In the genomic region with DNA sequence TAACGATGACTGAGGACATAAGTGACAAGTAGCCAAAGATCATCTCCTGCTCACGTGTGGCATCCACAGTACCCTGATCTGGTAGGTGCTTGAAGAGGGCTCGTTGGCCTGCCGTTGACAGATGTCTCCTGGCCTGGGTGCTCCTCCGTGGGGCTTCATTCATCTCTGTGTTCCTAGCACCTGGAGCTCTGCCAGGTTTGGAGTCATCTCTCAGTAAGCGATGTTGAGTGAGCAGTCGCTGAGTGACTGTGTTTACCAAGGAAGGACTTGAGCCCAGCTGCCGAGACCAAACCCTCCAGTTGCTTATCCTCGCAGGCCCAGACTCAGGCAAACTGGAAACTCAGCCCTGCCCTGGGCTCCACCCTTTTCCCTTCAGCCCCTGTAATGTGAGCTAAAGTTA, we compare ENCODE assay signal across 17 mouse cellular contexts. TPM values are rescaled to one million over a fixed set of nuclear protein-coding genes. Genes with fewer than 3 reads are reported as not detected.
DNase-seq lines count a peak whose midpoint lies in the region.
"Had no signal": no experiment of that assay in that cellular context is flagged by ENCODE, and none has a peak within 500 bp of the region (broad histone marks: within the 10 kb centered on the region; RNA-seq: fewer than 3 reads in every experiment).

No protein-coding gene starts in this region.

- peak; percentile 23 for DNase-seq in cerebellum, adult 9-11 months
- no peak for DNase-seq in cerebellum, adult 18-20 months
- peak; percentile 10 to 17 for DNase-seq in lung, adult 18-20 months
- no peak for DNase-seq in lung, postnatal 4 days
- DNase-seq in adrenal gland, postnatal 36 days, result peak; percentile 20 to 76
- peak; percentile 21 for DNase-seq in lung, postnatal 36 days
- DNase-seq in kidney, postnatal 36 days, result no peak
- DNase-seq: cerebellum, adult 8-10 months; heart, postnatal 4 days; kidney, postnatal 25 days; liver, embryonic 13.5 days; midbrain, embryonic 14.5 days; right cerebral cortex, postnatal 25 days; spleen, adult 18-20 months; thymus, postnatal 25 days had no signal

RNA-seq across cellular contexts. Expression of gene Wnt3, which starts 27.2 kb away (rescaled TPM):
- total RNA-seq in adrenal gland, postnatal 36 days (2021), result 1 to 10 TPM in 1 of 2 experiments, not detected in 1; 1.1 TPM
- total RNA-seq: granulocyte monocyte progenitor cell, adult 5-6 weeks; heart, postnatal 4 days; megakaryocyte-erythroid progenitor cell, adult 5-6 weeks had no signal

RNA-seq across cellular contexts. Expression of gene Wnt9b, which starts 51.5 kb away (rescaled TPM):
- under 1 TPM; 0.13 to 0.20 TPM for total RNA-seq in adrenal gland, postnatal 36 days (2021)
- total RNA-seq: granulocyte monocyte progenitor cell, adult 5-6 weeks; megakaryocyte-erythroid progenitor cell, adult 5-6 weeks had no signal

Comparison
In these comparisons a context has a peak if more than half of its experiments do, and no peak if none do; other contexts are left out.
1. DNase-seq: peak in cerebellum, adult 9-11 months (single experiment), lung, adult 18-20 months (2 of 2), adrenal gland, postnatal 36 days (2 of 2) and lung, postnatal 36 days (single experiment); none in cerebellum, adult 18-20 months (0 of 2), lung, postnatal 4 days (0 of 2) and kidney, postnatal 36 days (0 of 2).